Mouse (Mus musculus) embryonic stem cell, embryonic (primary cell): ENCODE data around the gene Nova2.

Source experiments
- CTCF ChIA-PET, 4 experiments: fragments of 300-600 bp in 2 of 4; fragments of 350-600 bp in 2 of 4; sonication (Branson Sonifier 250); formaldehyde crosslinking; loops; one replicate each; lab custom pipeline; 2022; ENCODE audit warnings: inconsistent platforms in 2 of 4; lab: Charles Lee
- POLR2A ChIA-PET, 4 experiments: fragments of 300-600 bp in 2 of 4; fragments of 350-600 bp in 2 of 4; sonication (Branson Sonifier 250); formaldehyde crosslinking; loops; one replicate each; lab custom pipeline; 2022; ENCODE audit warnings: antibody characterized with exemption in 4 of 4, inconsistent platforms in 1 of 4; lab: Charles Lee

Nova2 gene

DNA sequence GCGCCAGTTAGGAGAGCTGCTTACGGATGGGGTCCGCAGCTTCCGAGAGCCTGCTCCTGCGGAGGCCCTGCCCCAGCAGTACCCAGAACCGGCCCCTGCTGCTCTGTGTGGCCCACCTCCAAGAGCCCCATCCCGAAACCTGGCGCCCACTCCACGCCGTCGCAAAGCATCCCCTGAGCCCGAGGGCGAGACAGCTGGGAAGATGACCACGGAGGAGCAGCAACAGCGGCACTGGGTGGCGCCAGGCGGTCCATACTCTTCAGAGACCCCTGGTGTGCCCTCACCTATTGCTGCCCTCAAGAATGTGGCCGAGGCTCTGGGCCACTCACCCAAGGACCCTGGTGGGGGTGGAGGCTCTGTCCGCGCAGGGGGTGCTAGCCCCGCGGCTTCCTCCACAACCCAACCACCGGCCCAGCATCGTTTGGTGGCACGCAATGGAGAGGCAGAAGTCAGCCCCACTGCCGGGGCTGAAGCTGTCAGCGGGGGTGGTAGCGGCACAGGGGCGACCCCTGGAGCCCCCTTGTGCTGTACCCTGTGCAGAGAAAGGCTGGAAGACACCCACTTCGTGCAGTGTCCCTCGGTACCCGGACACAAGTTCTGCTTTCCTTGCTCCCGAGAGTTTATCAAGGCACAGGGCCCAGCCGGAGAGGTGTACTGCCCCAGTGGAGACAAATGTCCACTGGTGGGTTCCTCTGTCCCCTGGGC is 79.9 kb downstream of the Nova2 start:
- CTCF ChIA-PET, result interaction anchor here (0.5 to 3.5 kb wide), 14 partner anchors 9 to 197 kb away, joined by 3 to 19 read pairs (median 4); partner anchors contain the start of genes Foxa3 (in 2 of the 4), Mypop (in 1 of the 4), Six5 (in 1 of the 4) and Sympk (in 1 of the 4)
- POLR2A ChIA-PET, result interaction anchor here in 2 of 4 experiments (0.7 to 8.3 kb wide), 12 partner anchors 9 to 88 kb away, joined by 3 to 63 read pairs (median 5); partner anchors contain the start of genes Foxa3 (in 1 of the 2), Mypop (in 1 of the 2) and Six5 (in 1 of the 2)

DNA sequence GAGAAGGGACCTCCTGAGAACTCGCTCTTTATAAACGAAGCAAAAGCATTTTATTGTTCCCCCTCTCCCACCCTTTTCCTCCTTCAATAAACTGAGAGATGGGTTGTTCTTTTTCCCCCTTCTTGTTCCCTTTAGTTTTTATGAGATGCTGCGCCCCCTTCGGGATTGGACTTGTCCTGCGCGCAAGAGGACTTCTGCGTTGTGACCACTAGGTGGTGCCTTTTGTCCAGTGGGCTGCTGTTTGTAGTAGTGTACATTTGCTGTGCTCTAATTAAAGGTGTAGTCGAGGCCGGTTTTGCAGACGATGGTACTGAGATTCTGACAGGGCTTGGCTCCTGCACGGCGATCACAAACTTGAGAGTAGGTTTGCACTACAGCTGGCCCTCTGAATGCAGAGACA is 80.8 kb downstream of the Nova2 start:
- ChIA-PET POLR2A (interaction anchor here in 2 of 4 experiments (1.3 to 8.3 kb wide), 4 partner anchors 15 to 22 kb away, joined by 3 to 63 read pairs (median 6); partner anchors contain the start of genes Foxa3 (in 1 of the 2) and Mypop (in 1 of the 2)), CTCF (interaction anchor here in 3 of 4 experiments (0.7 to 2.0 kb wide), 4 partner anchors 9 to 251 kb away, joined by 3 to 10 read pairs (median 6); partner anchors contain the start of genes Foxa3 (in 1 of the 3) and Six5 (in 1 of the 3))

DNA sequence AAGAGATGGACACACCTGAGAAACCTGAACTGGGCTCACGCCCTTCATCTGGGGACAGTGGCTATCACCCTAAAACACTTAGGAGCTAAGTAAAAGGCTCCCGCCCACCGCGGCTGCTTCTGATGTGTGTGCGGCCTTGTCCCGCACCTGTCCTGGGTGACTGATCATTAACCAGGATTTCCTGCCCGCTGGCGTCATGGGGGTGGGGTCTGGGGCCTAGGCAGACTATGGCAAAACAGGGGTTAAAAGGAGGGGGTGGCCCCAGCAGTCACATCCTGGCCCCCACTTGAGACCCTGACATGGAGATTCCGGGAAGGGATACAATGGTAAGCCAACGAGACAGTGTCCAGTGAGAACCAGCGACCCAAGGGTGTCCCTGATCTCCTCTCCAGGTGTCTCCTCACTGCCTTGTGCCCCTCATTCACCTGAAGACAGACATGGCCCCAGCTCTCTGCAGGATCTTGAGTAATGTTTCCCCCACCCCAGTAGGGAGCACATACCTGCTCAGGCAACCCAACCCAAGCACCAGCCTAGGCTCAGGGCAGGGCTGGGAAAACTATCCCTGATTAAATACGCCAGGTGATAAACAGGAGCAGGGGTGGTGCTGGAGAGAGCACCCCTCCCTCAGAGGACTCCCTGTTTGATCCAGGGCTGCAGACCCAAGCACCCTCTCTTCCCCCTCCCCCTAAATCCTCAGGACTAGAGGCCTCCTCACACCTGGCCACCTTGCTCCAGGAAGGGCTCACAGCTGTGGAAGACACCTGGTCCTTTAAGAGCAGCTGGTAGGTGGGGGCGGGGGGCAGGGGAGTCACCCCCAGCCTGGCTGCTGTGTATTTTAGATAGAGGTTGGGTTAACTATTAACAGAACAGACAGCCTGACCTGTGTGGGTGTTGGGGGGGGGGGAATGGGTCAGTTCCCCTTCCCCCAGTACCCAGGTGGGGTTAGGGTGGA is 81.6 kb downstream of the Nova2 start:
- CTCF ChIA-PET, result interaction anchor here in 3 of 4 experiments (0.6 to 2.0 kb wide), 7 partner anchors 8 to 251 kb away, joined by 3 to 10 read pairs (median 5); partner anchors contain the start of genes Foxa3 (in 1 of the 3) and Six5 (in 1 of the 3)
- POLR2A ChIA-PET, result interaction anchor here in 2 of 4 experiments (0.6 to 1.7 kb wide), 5 partner anchors 15 to 122 kb away, joined by 3 to 5 read pairs (median 5); partner anchors contain the start of gene Foxa3 (in 1 of the 2)

DNA sequence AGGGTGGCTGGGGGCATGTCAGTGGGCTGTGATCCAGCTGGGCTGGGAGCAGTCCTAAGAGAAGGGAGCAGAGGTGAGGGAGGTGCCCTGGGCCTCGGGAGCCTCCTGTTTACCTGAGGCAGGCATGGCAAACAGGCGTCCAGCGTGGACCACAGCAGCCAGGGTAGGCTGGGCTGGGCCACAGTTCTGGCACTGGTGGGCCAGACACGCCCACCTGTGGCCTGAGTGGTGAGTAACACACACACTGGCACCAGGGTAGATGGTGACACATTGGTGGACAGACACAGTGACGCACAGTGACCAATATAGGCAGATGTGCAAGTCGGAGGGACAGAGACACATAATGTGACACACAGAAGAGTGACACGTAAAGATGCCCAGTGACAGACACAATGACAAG is 84.9 kb downstream of the Nova2 start:
- ChIA-PET POLR2A (interaction anchor here in 2 of 4 experiments (1.0 to 1.1 kb wide), 2 partner anchors 13 to 43 kb away, joined by 3 read pairs; partner anchors contain the start of gene Foxa3 (in 1 of the 2)), CTCF (no interaction called here)

DNA sequence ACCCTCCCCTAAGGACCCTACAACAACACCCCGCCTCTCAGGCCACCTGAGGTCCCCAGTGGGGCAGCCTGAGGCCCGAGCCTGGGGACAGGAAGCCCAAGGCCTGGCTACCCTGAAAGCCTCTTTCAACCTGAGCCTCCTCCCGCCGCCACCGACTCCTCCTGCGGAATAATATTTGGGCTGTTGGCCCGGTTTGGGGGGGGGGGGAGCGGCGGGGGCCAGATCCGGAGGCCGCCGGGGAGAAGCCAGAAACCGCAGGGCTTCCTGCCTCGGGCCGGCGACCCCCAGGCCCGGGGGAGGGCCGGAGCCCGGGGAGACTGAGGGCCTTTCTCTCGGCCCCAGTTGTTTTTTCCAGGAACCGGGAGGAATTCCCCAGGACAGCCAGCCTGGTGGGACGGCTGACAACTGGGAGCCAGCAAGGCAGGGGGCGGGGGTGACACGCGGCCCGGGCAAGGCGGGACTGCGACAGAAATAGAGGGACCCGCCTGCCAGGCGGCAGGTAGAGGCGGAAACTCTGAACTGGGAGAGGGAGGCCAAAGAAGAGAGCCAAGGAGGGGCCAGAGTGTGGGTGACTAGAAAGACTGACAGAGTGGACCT is 86.4 kb downstream of the Nova2 start:
- ChIA-PET POLR2A (interaction anchor here in 2 of 4 experiments (0.9 to 1.3 kb wide), 3 partner anchors 9 to 11 kb away, joined by 3 to 4 read pairs (median 4); partner anchors contain the start of gene Foxa3 (in 2 of the 2)), CTCF (interaction anchor here in 2 of 4 experiments (0.6 to 1.2 kb wide), 4 partner anchors 11 to 162 kb away, joined by 3 to 6 read pairs (median 4); partner anchors contain the start of genes Foxa3 (in 1 of the 2) and Sympk (in 1 of the 2))

DNA sequence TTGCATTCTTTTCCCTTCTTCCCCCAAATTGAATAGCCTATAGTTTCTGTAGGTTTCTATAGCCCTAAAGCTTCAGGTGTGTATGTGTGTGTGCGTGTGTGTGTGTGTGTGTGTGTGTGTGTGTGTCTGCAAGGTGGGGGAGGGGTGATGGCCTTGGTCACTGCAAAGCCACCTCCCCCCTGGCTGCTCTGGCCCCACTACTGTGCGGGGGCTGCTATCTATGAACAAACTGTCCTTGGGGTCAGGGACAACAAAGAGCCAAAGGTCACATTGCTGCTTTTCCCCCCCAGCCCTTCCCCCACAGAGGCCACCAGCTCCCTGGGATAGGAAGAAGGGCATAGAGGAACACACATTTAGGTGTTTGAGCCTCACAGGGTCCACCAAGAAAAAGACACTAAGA is 87.2 kb downstream of the Nova2 start:
- ChIA-PET POLR2A (interaction anchor here in 1 of 4 experiments (0.6 to 1.3 kb wide), 3 partner anchors 10 to 152 kb away, joined by 3 to 6 read pairs (median 4); partner anchors contain the start of gene Foxa3), CTCF (interaction anchor here in 1 of 4 experiments (0.7 kb wide), 1 partner anchor 17 kb away, joined by 3 read pairs; no protein-coding TSS in a partner anchor)

DNA sequence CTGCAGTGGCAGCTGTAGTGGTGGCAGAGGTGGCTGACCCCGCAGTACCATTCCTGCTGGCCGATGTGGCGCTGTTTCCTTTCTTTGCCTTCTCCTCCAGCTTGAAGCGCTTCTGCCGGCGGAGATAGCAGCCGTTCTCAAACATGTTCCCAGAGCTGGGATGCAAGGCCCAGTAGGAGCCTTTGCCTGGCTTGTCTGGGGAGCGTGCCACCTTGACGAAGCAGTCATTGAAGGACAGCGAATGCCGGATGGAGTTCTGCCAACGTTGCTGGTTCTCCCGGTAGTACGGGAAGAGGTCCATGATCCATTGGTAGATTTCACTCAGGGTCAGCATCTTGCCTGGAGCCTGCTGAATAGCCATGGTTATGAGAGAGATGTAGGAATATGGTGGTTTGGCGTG is 88.8 kb downstream of the Nova2 start:
- ChIA-PET POLR2A (interaction anchor here in 3 of 4 experiments (0.7 to 1.9 kb wide), 6 partner anchors 8 to 13 kb away, joined by 3 to 9 read pairs (median 6); partner anchors contain the start of genes Foxa3 (in 3 of the 3) and Sympk (in 1 of the 3)), CTCF (interaction anchor here (0.6 to 1.6 kb wide), 13 partner anchors 8 to 164 kb away, joined by 3 to 10 read pairs (median 4); partner anchors contain the start of genes Foxa3 (in 1 of the 4), Rsph6a (in 1 of the 4) and Six5 (in 1 of the 4))
